Mouse (Mus musculus): ENCODE results near the gene Gpx2.

- TF ChIP-seq CTCF (conservative IDR thresholded peaks at IDR 0.05; ENCODE audit: insufficient read depth, insufficient read length, low read depth, low read length) = no peak
- no peak for TF ChIP-seq POLR2A (IDR thresholded peaks at IDR 0.05; ENCODE audit: low read depth, low read length)
Observed at GRCm38 (mm10) chr12:76840081-76840480, 44.7 kb upstream of the Gpx2 start.

All from kidney, adult 2 months (tissue).